Mouse (Mus musculus): ENCODE results near the gene Susd1.

DNA sequence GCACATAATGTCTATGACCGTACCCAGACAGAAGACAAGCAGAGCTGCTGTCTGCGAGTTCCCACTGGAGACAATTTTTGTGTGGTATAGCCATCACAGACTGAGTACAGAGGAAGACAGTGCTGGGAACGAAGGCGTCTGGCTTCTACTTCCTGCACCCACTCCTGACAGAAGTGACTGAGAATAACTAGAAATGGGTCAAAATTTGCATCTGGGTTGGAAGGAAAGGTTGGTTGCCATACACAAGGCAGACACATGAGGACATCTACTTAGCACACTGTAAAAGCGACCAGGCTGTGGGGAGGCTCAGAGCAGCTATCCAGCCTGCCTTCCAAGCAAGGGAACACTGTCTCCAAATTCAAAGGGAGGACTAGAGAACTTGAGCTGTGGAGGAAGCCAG is 66.5 kb downstream of the Susd1 start:
- TF ChIP-seq CTCF (conservative IDR thresholded peaks at IDR 0.05; ENCODE audit: low read length) (no peak), NANOG (IDR thresholded peaks at IDR 0.05; ENCODE audit: borderline replicate concordance, low read length) (no peak)
